ENCODE assay signal across 11 mouse cellular contexts in the genomic region with DNA sequence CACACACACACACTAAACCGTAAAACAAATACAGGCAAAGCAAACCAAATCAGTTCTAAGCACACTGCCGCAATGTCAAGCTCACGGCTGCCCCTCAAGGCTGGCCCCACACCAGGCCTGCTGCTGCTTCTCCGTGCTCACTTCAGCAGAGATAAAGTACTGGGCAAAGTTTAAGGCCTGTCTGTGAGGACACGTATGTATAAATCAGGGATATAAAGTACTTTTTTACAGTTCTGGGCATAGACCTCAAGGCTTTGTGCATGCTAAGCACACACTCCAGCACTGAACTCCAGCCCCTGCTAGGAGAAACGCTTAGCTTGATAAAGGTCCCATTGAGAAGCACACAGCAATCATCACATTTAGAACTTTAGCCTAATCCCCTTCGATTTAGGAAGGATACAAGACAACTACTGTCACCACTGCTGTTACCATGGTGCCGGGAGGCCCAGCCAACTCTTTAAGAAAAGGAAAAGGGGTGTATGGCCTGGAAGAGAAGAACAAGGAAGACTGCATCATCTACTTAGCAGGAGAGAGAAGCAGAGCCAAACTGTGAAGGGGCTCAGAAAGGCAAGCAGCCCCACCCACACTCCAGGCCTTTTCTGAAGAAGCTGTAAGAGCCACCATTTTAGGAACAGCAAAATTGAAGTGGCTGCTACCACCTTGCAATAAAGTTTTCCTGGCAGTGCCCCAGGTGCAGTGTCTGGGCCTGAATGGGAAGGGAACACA. TPM values are rescaled to one million over a fixed set of nuclear protein-coding genes. Genes with fewer than 3 reads are reported as not detected.
DNase-seq lines count a peak whose midpoint lies in the region; ATAC-seq and TF ChIP-seq lines count a peak whose summit lies in the region.
"Had no signal": no experiment of that assay in that cellular context is flagged by ENCODE, and none has a peak within 500 bp of the region (broad histone marks: within the 10 kb centered on the region; RNA-seq: fewer than 3 reads in every experiment).

No protein-coding gene starts in this region.

- no peaks in the 10 kb centered on the region for H3K9me3 ChIP-seq in hindbrain, postnatal 0 days (ENCODE audit: low read length)

- H3K4me3 ChIP-seq in hindbrain, postnatal 0 days (ENCODE audit: low read length): no peak overlapping the region

- H3K9ac ChIP-seq in hindbrain, postnatal 0 days (replicated peaks; ENCODE audit: low read length): no peak overlapping the region

- 42% methylated on average over 8 of the region's 8 CpGs for WGBS in hindbrain, postnatal 0 days

- H3K27me3 ChIP-seq in hindbrain, postnatal 0 days (ENCODE audit: insufficient read depth, low read length): no peaks in the 10 kb centered on the region
- H3K27me3 ChIP-seq: Patski had no signal

- 0 out of 2 replicates have a peak, but pooled peaks cover 4% of the 10 kb centered on the region for H3K36me3 ChIP-seq in hindbrain, postnatal 0 days (ENCODE audit: insufficient read depth, low read length)

- no peak for TF ChIP-seq CTCF in hindbrain, postnatal 0 days (IDR thresholded peaks at IDR 0.05; ENCODE audit: low read depth)

- peak; percentile 87 for ATAC-seq in hindbrain, postnatal 0 days
- ATAC-seq in megakaryocyte, adult 5-6 weeks (ENCODE audit: poor library complexity, severe bottlenecking): no peak
- ATAC-seq: Patski had no signal

- H3K27ac ChIP-seq in hindbrain, postnatal 0 days: peak overlapping the region; percentile 75

- peak; percentile 52 for DNase-seq in R1 (ENCODE audit: low read depth, low spot score)
- peak; percentile 22 for DNase-seq in brain, embryonic 18.5 days (ENCODE audit: low read depth, low spot score)
- peak; percentile 65 for DNase-seq in hindbrain, postnatal 0 days (ENCODE audit: low spot score)
- peak; percentile 76 for DNase-seq in lung, postnatal 36 days
- no peak for DNase-seq in spleen, postnatal 36 days (ENCODE audit: low spot score in 2 of 2)
- DNase-seq in testis, postnatal 10 days (ENCODE audit: low spot score): no peak
- DNase-seq in thymus, postnatal 25 days: no peak
- DNase-seq: cerebellum, postnatal 10 days; kidney, adult 2 months had no signal

- H3K4me1 ChIP-seq in hindbrain, postnatal 0 days (ENCODE audit: insufficient read depth, low read length): no peaks in the 10 kb centered on the region; the same call in 1 of the 2 replicates

- no peak overlapping the region for H3K4me2 ChIP-seq in hindbrain, postnatal 0 days (ENCODE audit: low read depth, low read length)

RNA-seq across cellular contexts. Expression of a gene that starts 9.4 kb away (rescaled TPM):
- 474 and 499 TPM in 2 replicates for total RNA-seq in hindbrain, postnatal 0 days (2014; rRNA removed)
- polyA plus RNA-seq in hindbrain, postnatal 0 days (2015; fragmentation: Nextera tagmentation; extraction: Ambion mirVana): 48.9 and 54.4 TPM in 2 replicates
- 14.0 and 19.2 TPM in 2 replicates for total RNA-seq in megakaryocyte, adult 5-6 weeks (2015)
- total RNA-seq in megakaryocyte, adult 5-6 weeks (2017): 10.5 and 13.3 TPM in 2 replicates

RNA-seq across cellular contexts. Expression of a gene that starts 37.5 kb away (rescaled TPM):
- total RNA-seq in hindbrain, postnatal 0 days (2014; rRNA removed): 36.3 and 48.5 TPM in 2 replicates
- 40.4 and 42.2 TPM in 2 replicates for polyA plus RNA-seq in hindbrain, postnatal 0 days (2015; fragmentation: Nextera tagmentation; extraction: Ambion mirVana)
- total RNA-seq in megakaryocyte, adult 5-6 weeks (2015): 46.1 and 51.8 TPM in 2 replicates
- total RNA-seq in megakaryocyte, adult 5-6 weeks (2017): 24.0 and 31.1 TPM in 2 replicates

RNA-seq across cellular contexts. Expression of a gene that starts 49.6 kb away (rescaled TPM):
- 304 and 314 TPM in 2 replicates for total RNA-seq in hindbrain, postnatal 0 days (2014; rRNA removed)
- 234 and 242 TPM in 2 replicates for polyA plus RNA-seq in hindbrain, postnatal 0 days (2015; fragmentation: Nextera tagmentation; extraction: Ambion mirVana)
- total RNA-seq in megakaryocyte, adult 5-6 weeks (2015): 51.4 and 70.1 TPM in 2 replicates
- total RNA-seq in megakaryocyte, adult 5-6 weeks (2017): 52.1 and 56.3 TPM in 2 replicates

RNA-seq across cellular contexts. Expression of a gene that starts 49.7 kb away (rescaled TPM):
- total RNA-seq in hindbrain, postnatal 0 days (2014; rRNA removed): 93.6 and 97.0 TPM in 2 replicates
- polyA plus RNA-seq in hindbrain, postnatal 0 days (2015; fragmentation: Nextera tagmentation; extraction: Ambion mirVana): 94.6 and 107 TPM in 2 replicates
- total RNA-seq in megakaryocyte, adult 5-6 weeks (2015): 10.4 and 14.5 TPM in 2 replicates
- 3.3 and 5.7 TPM in 2 replicates for total RNA-seq in megakaryocyte, adult 5-6 weeks (2017)

Comparison
In these comparisons a context has a peak if more than half of its experiments do, and no peak if none do; other contexts are left out.
1. DNase-seq: peak in R1 (single experiment), brain, embryonic 18.5 days (single experiment), hindbrain, postnatal 0 days (single experiment) and lung, postnatal 36 days (single experiment); none in spleen, postnatal 36 days (0 of 2), testis, postnatal 10 days (single experiment) and thymus, postnatal 25 days (single experiment).
2. RNA of a gene that starts 9.4 kb away (total RNA-seq): 474 to 499 TPM in hindbrain, postnatal 0 days; 10.5 to 19.2 TPM in megakaryocyte, adult 5-6 weeks; every median in the first group is over 10 times any median in the second.